Mouse (Mus musculus) embryonic facial prominence, embryonic 13.5 days (tissue): ENCODE measurements around the gene Notch3. TPM values are rescaled to one million over a fixed set of nuclear protein-coding genes. Genes with fewer than 3 reads are reported as not detected.
A peak's percentile ranks its signal among the peaks of the same experiment; 100 is the strongest.

ENCODE experiments used
- ATAC-seq: fragments of 200-750 bp; cut with Nextera tagmentation; 2 replicates; pipeline ENCODE4 v1.8.0; 2017; ENCODE audit warnings: low read depth; ENCODE audit not compliant: insufficient number of reproducible peaks, insufficient read depth, low FRiP score, low TSS enrichment
- H3K27ac ChIP-seq: fragments of 300-500 bp; sonication (generic); 2 replicates; pipeline ENCODE4 v1.5.1; 2015; ENCODE audit warnings: moderate library complexity, mild to moderate bottlenecking, inconsistent platforms
- H3K27me3 ChIP-seq: fragments of 300-500 bp; sonication (generic); 2 replicates; pipeline ENCODE4 v1.6.1; 2015; ENCODE audit warnings: mild to moderate bottlenecking, inconsistent platforms
- H3K36me3 ChIP-seq: fragments of 300-500 bp; sonication (generic); 2 replicates; pipeline ENCODE4 v1.6.1; 2015; ENCODE audit warnings: mild to moderate bottlenecking, inconsistent platforms
- H3K4me1 ChIP-seq: fragments of 300-500 bp; sonication (generic); 2 replicates; pipeline ENCODE4 v1.6.1; 2015; ENCODE audit warnings: inconsistent platforms
- H3K4me2 ChIP-seq: fragments of 300-500 bp; sonication (generic); 2 replicates; pipeline ENCODE4 v1.6.1; 2015; ENCODE audit warnings: moderate library complexity, mild to moderate bottlenecking, inconsistent platforms
- H3K4me3 ChIP-seq: fragments of 300-500 bp; sonication (generic); 2 replicates; pipeline ENCODE4 v1.5.1; 2015; ENCODE audit warnings: mild to moderate bottlenecking, inconsistent platforms
- H3K9ac ChIP-seq: fragments of 300-500 bp; sonication (generic); 2 replicates; pipeline ENCODE4 v1.6.1; 2015; ENCODE audit warnings: mild to moderate bottlenecking, inconsistent platforms
- H3K9me3 ChIP-seq: fragments of 300-500 bp; sonication (generic); 2 replicates; pipeline ENCODE4 v1.6.1; 2016; ENCODE audit warnings: inconsistent platforms
- WGBS: fragments of 180-500 bp; shearing (Covaris S2); methylation state at CpG from one replicate; pipeline ENCODE4 v1.1.7; 2015; ENCODE audit warnings: mixed read lengths; 5-methylcytosine and 5-hydroxymethylcytosine counted together
- polyA plus RNA-seq: library from polyadenylated mRNA; unstranded; fragments of >200 nt; fragmentation: Nextera tagmentation; extraction: Ambion mirVana; gene quantifications from 2 replicates; pipeline ENCODE4 v1.2.1, GENCODE M21; 2015

The Notch3 gene
- polyA plus RNA-seq, 1 experiment from 2014 or later: 16.1 TPM

DNA sequence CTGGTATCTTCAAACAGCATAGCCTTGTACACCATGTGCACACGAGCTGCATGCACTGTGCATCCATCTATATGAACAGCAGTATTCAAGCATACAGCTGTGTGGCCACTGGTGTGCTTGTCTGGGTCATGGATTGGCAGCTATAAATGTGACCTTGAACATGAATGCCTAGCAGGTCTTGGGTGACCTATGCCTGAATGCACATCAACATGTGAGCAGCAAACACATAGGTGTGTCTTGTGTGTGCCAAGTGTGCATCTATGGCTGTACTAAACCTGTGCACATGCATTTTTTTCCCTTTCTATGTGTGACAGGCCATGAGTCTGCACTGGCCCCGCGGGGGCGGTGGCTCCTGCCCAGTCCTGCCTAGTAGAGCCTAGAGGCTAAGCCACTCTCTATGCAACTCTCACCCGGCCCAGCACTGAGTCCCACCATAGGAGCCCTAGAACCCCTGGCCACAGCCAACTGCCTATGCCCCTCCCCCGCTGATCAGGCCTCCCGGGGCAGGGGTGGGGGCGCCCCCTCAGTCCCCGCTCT, 1.3 kb downstream of the Notch3 start:
- H3K4me2 ChIP-seq: peak overlapping the region; percentile 76
- peak overlapping the region; percentile 92 for H3K27ac ChIP-seq
- WGBS: 5% methylated on average over 9 of the region's 9 CpGs
- no peaks in the 10 kb centered on the region; the same call in 1 of the 2 replicates for H3K36me3 ChIP-seq
- ATAC-seq: peak; percentile 45; the same call in 1 of the 2 replicates
- H3K4me3 ChIP-seq: peak overlapping the region; percentile 78
- H3K9me3 ChIP-seq: no peaks in the 10 kb centered on the region
- H3K27me3 ChIP-seq: no peaks in the 10 kb centered on the region
- H3K4me1 ChIP-seq: peaks cover 51% of the 10 kb centered on the region
- H3K9ac ChIP-seq: peak overlapping the region; percentile 83

DNA sequence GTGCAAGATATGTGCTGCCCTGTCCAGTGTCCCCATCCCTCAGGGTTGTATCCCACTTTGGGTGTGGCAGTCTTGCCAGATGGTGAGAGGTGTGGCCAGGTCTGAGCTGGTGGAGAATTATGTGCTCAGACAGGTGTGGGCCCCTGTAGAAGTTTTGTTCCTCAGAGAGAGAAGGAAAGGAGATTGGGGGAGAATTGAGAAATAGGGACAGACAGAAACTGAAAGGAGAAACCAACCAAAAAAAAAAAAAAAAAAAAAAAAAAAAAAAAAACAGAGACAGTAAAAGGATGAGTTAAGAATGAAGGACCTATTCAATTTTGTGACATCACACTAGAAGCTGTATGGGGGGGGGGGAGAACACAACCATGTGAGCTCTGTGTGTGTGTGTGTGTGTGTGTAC, 1.9 kb downstream of the Notch3 start:
- no peak for ATAC-seq
- Histone ChIP-seq H3K27me3 (no peaks in the 10 kb centered on the region), H3K4me2 (peak overlapping the region; percentile 76), H3K9me3 (no peaks in the 10 kb centered on the region), H3K27ac (peak overlapping the region; percentile 92), H3K9ac (peak overlapping the region; percentile 40; the same call in 1 of the 2 replicates), H3K4me1 (peaks cover 49% of the 10 kb centered on the region), H3K36me3 (no peaks in the 10 kb centered on the region; the same call in 1 of the 2 replicates), H3K4me3 (peak overlapping the region; percentile 78; the same call in 1 of the 2 replicates)

DNA sequence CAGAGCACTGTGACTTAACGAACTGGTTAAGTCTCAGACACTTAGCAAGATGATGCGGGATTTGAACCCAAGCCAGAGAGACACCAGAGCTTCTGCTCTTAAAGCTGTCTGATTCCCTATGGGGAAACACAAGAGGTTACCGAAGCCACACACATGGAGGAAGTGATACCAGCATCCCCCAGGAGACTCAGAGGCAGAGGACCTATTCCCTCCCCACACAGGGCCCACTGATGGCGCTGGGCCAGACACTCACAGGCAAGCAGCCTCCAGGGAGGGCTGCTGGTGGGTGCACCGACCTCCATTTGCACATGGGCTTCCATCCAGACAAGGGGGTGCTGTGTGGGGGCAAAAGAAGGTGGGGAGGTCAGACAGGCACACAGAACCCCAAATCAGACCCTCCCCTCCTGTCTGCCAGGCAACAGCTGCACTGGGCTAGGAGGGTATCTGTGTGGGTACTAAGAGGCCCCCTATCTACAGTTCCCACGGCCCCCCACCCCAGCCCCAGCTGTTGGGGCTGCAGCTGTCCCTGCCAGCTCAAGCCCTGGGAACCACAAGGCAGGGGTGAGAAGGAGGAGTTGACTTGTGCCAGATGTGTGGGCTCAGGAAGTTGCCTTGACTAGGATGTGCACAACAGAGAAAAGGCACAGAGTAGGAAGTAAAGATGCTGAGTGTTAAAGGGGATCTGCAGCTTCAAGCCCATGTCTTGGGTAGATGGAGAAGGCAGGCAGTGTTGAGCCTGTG, 2.6 kb downstream of the Notch3 start:
- H3K27me3 ChIP-seq: no peaks in the 10 kb centered on the region
- no peak overlapping the region for H3K4me3 ChIP-seq
- WGBS: 57% methylated on average over 6 of the region's 6 CpGs
- peak overlapping the region; percentile 71 for H3K27ac ChIP-seq
- H3K9me3 ChIP-seq: no peaks in the 10 kb centered on the region
- H3K36me3 ChIP-seq: no peaks in the 10 kb centered on the region; the same call in 1 of the 2 replicates
- ATAC-seq: no peak
- peak overlapping the region; percentile 40; the same call in 1 of the 2 replicates for H3K9ac ChIP-seq
- H3K4me1 ChIP-seq: peaks cover 47% of the 10 kb centered on the region
- H3K4me2 ChIP-seq: peak overlapping the region; percentile 37

DNA sequence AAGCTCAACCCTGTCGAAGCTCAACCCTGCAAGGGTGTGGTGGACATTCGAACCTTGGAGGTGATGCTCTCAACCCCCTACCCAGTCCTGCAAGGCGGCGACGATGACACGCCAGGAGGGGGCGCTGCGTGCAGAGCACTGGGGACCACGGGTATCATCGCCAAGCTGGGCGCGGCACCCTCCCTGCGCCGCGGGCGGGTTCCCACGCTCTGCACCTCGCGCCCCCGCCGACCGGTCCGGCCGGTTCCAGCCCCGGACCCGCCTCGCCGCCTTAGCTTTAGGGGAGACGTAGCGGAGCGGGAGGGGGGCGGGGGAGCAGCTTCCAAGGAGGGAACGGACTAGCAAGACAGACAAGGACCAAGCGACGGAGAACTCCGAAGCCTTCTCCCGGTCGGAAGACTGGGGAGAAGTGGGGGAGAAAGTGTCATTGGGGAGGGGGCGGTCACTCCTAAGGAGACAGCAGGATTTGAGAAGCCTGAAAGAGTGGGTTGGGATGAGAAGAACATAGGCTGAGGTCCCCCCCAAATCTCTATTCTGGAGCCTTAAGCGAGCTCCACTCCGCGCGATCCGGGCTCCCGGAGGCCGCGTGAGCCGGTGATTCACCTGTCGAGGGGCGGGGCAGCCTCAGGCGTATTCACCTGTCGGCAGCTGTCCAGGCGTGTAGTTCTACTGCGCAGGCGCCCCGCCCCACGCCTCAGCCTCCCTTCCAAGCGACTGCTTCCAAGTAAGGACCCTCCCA, 4.4 kb downstream of the Notch3 start:
- H3K27ac ChIP-seq: no peak overlapping the region; the same call in 1 of the 2 replicates
- H3K9me3 ChIP-seq: no peaks in the 10 kb centered on the region
- H3K36me3 ChIP-seq: peaks cover 15% of the 10 kb centered on the region
- peak overlapping the region; percentile 93 for H3K4me2 ChIP-seq
- peak overlapping the region; percentile 51 for H3K4me3 ChIP-seq
- WGBS: 2% methylated on average over 58 of the region's 58 CpGs
- H3K27me3 ChIP-seq: no peaks in the 10 kb centered on the region
- peak; percentile 39; the same call in 1 of the 2 replicates for ATAC-seq
- H3K9ac ChIP-seq: peak overlapping the region; percentile 70
- peaks cover 43% of the 10 kb centered on the region for H3K4me1 ChIP-seq

DNA sequence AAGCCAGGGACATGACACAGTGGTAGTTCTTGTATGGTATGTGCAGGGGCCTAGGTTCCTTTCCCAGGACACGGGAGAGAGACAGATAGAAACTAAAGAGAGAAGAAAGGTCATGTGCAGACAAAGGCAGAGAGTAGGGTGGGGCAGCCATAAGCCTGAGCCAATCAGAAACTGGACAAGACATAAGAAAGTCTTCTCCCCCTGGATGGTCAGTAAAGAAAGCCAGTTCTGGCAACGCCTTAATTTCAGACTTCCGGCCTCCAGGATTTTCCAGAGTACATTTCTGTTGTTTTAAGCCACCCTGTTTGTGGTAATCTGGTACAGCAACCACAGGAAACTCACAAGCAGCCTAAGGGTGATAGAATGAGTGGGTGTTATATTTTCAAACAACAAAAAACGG, 5.8 kb downstream of the Notch3 start:
- Histone ChIP-seq H3K4me3 (no peak overlapping the region), H3K9me3 (no peaks in the 10 kb centered on the region), H3K4me1 (peaks cover 38% of the 10 kb centered on the region), H3K27me3 (no peaks in the 10 kb centered on the region), H3K27ac (no peak overlapping the region), H3K9ac (no peak overlapping the region), H3K36me3 (peaks cover 26% of the 10 kb centered on the region), H3K4me2 (no peak overlapping the region)
- ATAC-seq: no peak
- WGBS: 73% methylated on average over 4 of the region's 4 CpGs

DNA sequence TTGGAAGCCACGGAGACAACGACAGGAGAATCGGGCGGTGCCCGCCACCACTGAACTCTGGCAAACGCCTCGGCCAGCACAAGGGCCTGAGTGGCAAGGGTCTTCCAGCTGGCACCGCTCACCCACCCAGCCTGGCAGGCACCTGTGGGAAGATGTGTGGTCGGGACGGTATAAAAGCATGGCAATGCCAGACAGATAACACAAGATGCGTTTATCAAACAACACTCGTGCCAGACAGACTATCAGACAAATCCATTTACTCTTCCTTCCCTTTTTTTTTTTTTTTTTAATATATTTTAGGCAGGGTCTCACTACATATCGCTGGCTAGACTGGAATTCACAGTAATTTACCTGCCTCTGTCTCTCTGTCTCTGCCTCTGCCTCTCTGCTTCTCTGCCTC, 7.8 kb downstream of the Notch3 start:
- Histone ChIP-seq H3K9me3 (no peaks in the 10 kb centered on the region), H3K4me1 (peaks cover 21% of the 10 kb centered on the region), H3K27ac (no peak overlapping the region), H3K27me3 (no peaks in the 10 kb centered on the region), H3K36me3 (peaks cover 46% of the 10 kb centered on the region), H3K9ac (no peak overlapping the region), H3K4me2 (no peak overlapping the region), H3K4me3 (no peak overlapping the region)
- 89% methylated on average over 13 of the region's 13 CpGs for WGBS
- no peak for ATAC-seq

DNA sequence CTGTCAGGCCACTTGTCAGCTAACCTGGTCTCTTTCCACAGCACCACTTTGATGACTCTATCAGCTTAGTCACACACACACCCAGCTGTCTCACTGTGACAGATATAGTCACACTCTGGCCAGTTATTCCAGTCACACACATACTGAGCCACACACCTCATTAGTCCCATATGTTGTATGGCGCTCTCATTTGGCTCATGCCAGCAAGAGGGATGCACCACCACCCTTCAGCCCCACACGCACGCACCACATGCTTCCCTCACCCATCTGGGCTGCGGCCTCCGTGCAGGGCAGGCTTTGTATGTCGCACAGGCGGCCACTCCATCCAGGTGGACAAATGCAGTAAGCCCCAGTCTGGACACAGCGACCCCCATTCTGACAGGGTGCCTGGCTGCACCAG, 19.9 kb downstream of the Notch3 start:
- no peaks in the 10 kb centered on the region for H3K27me3 ChIP-seq
- H3K27ac ChIP-seq: no peak overlapping the region
- H3K9me3 ChIP-seq: no peaks in the 10 kb centered on the region
- no peak overlapping the region; the same call in 1 of the 2 replicates for H3K9ac ChIP-seq
- ATAC-seq: no peak
- peaks cover 86% of the 10 kb centered on the region for H3K36me3 ChIP-seq
- 93% methylated on average over 8 of the region's 8 CpGs for WGBS
- H3K4me3 ChIP-seq: no peak overlapping the region
- peaks cover 4% of the 10 kb centered on the region; the same call in 1 of the 2 replicates for H3K4me1 ChIP-seq
- H3K4me2 ChIP-seq: no peak overlapping the region

DNA sequence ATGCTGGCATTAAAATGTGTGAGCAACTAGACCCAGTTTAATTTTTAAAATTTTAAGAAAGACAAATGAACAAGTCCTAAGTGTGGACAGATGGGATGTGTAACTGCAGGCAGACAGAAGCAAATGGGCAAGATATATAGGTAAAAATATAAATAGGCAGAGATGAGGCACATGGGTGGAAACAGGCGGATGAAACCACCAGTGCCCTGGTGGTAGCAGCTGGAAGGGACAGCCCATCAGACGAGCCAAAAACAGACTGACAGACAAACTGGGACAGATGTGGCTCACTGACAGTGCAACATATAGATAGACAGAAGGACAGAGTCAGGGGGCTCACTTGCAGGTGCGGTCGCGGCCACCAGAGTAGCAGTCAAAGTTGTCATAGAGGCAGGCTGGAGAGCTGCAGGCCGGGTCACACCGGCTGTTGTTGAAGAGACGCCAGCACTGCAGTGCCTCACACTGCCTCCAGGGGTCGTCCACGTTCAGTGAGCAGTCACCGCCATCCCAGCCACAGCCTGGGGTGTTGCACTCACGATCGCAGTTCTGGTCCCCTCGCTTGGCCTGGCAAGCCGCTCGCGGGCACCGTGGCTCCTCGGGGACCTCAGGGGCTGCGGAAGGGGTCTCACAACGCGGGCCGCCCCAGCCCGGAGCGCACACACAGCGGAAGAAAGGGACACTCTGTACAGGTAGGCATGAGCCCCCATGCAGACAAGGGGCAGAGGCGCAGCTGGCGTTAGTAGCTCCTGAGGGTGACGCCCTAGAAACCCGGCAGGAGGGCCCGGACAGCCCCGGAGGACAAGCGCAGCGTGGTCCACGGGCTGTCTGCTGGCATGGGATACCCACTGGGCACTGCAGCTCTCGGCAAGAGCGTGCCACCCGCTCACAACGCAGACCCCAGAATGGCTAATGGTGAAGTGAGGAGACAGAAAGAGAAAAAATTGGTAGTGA, 23.5 kb downstream of the Notch3 start:
- Histone ChIP-seq H3K9me3 (no peaks in the 10 kb centered on the region), H3K36me3 (peaks cover 90% of the 10 kb centered on the region), H3K27ac (no peak overlapping the region; the same call in 1 of the 2 replicates), H3K4me3 (peak overlapping the region; percentile 16; the same call in 1 of the 2 replicates), H3K4me1 (peaks cover 4% of the 10 kb centered on the region; the same call in 1 of the 2 replicates), H3K9ac (peak overlapping the region; percentile 58), H3K27me3 (no peaks in the 10 kb centered on the region), H3K4me2 (peak overlapping the region; percentile 48)
- ATAC-seq: peak; percentile 28; the same call in 1 of the 2 replicates
- WGBS: 31% methylated on average over 38 of the region's 39 CpGs

DNA sequence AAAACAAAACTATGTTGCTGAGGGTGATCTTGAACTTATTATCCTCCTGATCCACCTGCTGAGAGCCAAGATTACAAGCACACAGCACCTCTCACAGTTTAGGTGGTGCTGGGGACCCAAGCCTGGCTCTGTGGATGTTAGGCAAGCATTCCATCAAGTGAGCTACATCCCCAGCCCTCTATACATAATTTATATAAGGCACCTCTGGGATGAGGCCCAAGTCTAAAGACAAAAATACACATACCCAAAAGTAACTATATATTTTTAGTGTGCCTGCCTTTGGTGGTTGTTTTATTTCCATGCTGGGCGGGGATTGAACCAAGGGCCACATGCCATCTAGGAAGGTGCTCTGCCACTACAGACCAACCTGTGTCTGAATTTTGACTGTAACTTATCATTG, 24.4 kb downstream of the Notch3 start:
- ATAC-seq: no peak
- H3K36me3 ChIP-seq: peaks cover 90% of the 10 kb centered on the region
- H3K9me3 ChIP-seq: no peaks in the 10 kb centered on the region
- H3K9ac ChIP-seq: no peak overlapping the region
- no peak overlapping the region for H3K4me3 ChIP-seq
- H3K27me3 ChIP-seq: no peaks in the 10 kb centered on the region
- 93% methylated on average over 1 of the region's 1 CpGs for WGBS
- H3K27ac ChIP-seq: no peak overlapping the region
- peaks cover 4% of the 10 kb centered on the region; the same call in 1 of the 2 replicates for H3K4me1 ChIP-seq
- no peak overlapping the region for H3K4me2 ChIP-seq

DNA sequence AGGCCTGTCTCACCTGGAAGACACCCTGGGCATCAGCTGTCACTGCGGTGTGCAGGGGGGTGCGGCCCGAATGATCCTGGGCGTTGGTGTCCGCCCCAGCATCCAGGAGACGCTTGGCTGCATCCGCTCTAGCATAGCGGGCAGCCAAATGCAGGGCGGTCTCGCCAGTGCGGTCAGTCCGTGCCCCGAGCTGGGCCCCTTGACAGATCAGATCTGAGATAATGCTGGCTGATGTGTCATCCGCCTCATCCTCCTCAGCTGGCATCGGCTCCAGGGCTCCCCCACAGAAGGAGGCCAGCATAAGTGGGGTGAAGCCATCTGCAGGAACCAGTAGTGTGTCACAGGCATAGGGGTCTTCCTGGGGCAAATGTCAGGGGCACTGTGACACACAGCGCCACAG, 33.3 kb downstream of the Notch3 start:
- peaks cover 96% of the 10 kb centered on the region for H3K36me3 ChIP-seq
- no peak overlapping the region for H3K9ac ChIP-seq
- H3K9me3 ChIP-seq: no peaks in the 10 kb centered on the region
- no peak for ATAC-seq
- H3K4me1 ChIP-seq: no peaks in the 10 kb centered on the region
- WGBS: 95% methylated on average over 16 of the region's 16 CpGs
- H3K27me3 ChIP-seq: no peaks in the 10 kb centered on the region
- no peak overlapping the region for H3K27ac ChIP-seq
- H3K4me3 ChIP-seq: no peak overlapping the region
- no peak overlapping the region for H3K4me2 ChIP-seq

DNA sequence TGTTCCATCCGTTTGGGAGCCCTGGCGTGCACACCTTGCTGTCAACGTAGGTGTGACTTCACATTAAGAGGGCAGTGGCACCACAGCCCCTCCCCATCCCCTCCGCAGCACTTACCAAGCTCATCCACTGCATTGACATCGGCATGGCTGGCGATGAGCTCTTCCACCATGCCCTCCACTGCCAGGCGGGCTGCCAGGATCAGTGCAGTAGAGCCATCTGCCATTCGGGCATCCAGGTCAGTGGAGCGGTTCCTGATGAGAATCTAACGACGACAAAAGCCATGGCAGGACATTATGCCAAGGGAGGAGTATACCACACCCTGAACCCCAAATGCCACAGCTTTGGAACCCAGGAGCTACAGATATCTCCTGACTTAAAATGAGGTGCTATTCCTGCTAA, 34.6 kb downstream of the Notch3 start:
- no peak overlapping the region for H3K4me3 ChIP-seq
- no peak overlapping the region for H3K9ac ChIP-seq

More for the DNA sequence above, 34.6 kb downstream of the Notch3 start:
- Histone ChIP-seq H3K27ac (no peak overlapping the region), H3K9me3 (no peaks in the 10 kb centered on the region), H3K4me1 (no peaks in the 10 kb centered on the region), H3K4me2 (no peak overlapping the region), H3K36me3 (peaks cover 96% of the 10 kb centered on the region), H3K27me3 (no peaks in the 10 kb centered on the region)
- no peak for ATAC-seq
- WGBS: 95% methylated on average over 11 of the region's 11 CpGs
